Mouse (Mus musculus): ENCODE measurements around the gene Nudt19.
"Not testable (repeated sequence)": the region's sequence is repeated elsewhere in the genome, so short reads cannot be mapped to it uniquely, and the experiment has no call there.

The Nudt19 gene

GRCm38 (mm10) chr7:35565965-35566364 lies 9.9 kb upstream of the Nudt19 start:
- not testable (repeated sequence) for DNase-seq (ENCODE audit: low read depth, low spot score)

GRCm38 (mm10) chr7:35564872-35565271 lies 8.8 kb upstream of the Nudt19 start:
- not testable (repeated sequence) for DNase-seq (ENCODE audit: low read depth, low spot score)

- DNase-seq (ENCODE audit: low read depth, low spot score) = no peak
Measured at GRCm38 (mm10) chr7:35564067-35564865, 8.2 kb upstream of the Nudt19 start.

- DNase-seq (ENCODE audit: low read depth, low spot score) = no peak
Measured at GRCm38 (mm10) chr7:35563071-35563470, 7.0 kb upstream of the Nudt19 start.

- DNase-seq (ENCODE audit: low read depth, low spot score) = no peak
Measured at GRCm38 (mm10) chr7:35559838-35560237, 3.7 kb upstream of the Nudt19 start.

- DNase-seq (ENCODE audit: low read depth, low spot score) = no peak
Measured at GRCm38 (mm10) chr7:35558681-35559080, 2.6 kb upstream of the Nudt19 start.

- no peak for DNase-seq (ENCODE audit: low read depth, low spot score)
Measured at GRCm38 (mm10) chr7:35557577-35557976, 1.5 kb upstream of the Nudt19 start.

- DNase-seq (ENCODE audit: low read depth, low spot score) = no peak
Measured at GRCm38 (mm10) chr7:35556905-35557304, 801 bp upstream of the Nudt19 start.

- DNase-seq (ENCODE audit: low read depth, low spot score) = peak; percentile 90
Measured at GRCm38 (mm10) chr7:35555224-35556204, 590 bp downstream of the Nudt19 start.

- peak; percentile 43 for DNase-seq (ENCODE audit: low read depth, low spot score)
Measured at GRCm38 (mm10) chr7:35554605-35555175, 1.4 kb downstream of the Nudt19 start.

- no peak for DNase-seq (ENCODE audit: low read depth, low spot score)
Measured at GRCm38 (mm10) chr7:35553751-35554604, 2.1 kb downstream of the Nudt19 start.

GRCm38 (mm10) chr7:35545881-35546280 lies 10.2 kb downstream of the Nudt19 start:
- no peak for DNase-seq (ENCODE audit: low read depth, low spot score)

- DNase-seq (ENCODE audit: low read depth, low spot score) = peak; percentile 91
Measured at GRCm38 (mm10) chr7:35537562-35537961, 18.5 kb downstream of the Nudt19 start, which contains the start of gene Tdrd12. Gene Tdrd12, minus strand, starts transcription at chr7:35537745.

GRCm38 (mm10) chr7:35535750-35536512 lies 20.2 kb downstream of the Nudt19 start:
- no peak for DNase-seq (ENCODE audit: low read depth, low spot score)

GRCm38 (mm10) chr7:35530544-35530943 lies 25.6 kb downstream of the Nudt19 start:
- DNase-seq (ENCODE audit: low read depth, low spot score) = peak; percentile 59

GRCm38 (mm10) chr7:35530026-35530425 lies 26.1 kb downstream of the Nudt19 start:
- DNase-seq (ENCODE audit: low read depth, low spot score) = no peak

- no peak for DNase-seq (ENCODE audit: low read depth, low spot score)
Measured at GRCm38 (mm10) chr7:35526795-35527194, 29.3 kb downstream of the Nudt19 start.

- no peak for DNase-seq (ENCODE audit: low read depth, low spot score)
Measured at GRCm38 (mm10) chr7:35501995-35502394, 54.1 kb downstream of the Nudt19 start.

- no peak for DNase-seq (ENCODE audit: low read depth, low spot score)
Measured at GRCm38 (mm10) chr7:35497516-35497915, 58.6 kb downstream of the Nudt19 start.
